Mouse (Mus musculus) G1E (cell line): ENCODE results near the gene Supt6. TPM values are rescaled to one million over a fixed set of nuclear protein-coding genes. Genes with fewer than 3 reads are reported as not detected.

Source experiments
- ATAC-seq: 2 replicates; pipeline ENCODE4 v1.8.0; 2016; ENCODE audit warnings: mild to moderate bottlenecking; ENCODE audit not compliant: insufficient number of reproducible peaks, poor library complexity, low FRiP score, severe bottlenecking; ENCODE audit errors: extremely low read depth
- DNase-seq: peaks from one replicate; pipeline ENCODE4 v3.0.0; 2012; ENCODE audit warnings: low spot score
- H3K27me3 ChIP-seq: 2 replicates; pipeline ENCODE4 v1.6.1; 2012; ENCODE audit warnings: mild to moderate bottlenecking, low read length, inconsistent platforms; ENCODE audit not compliant: insufficient read depth
- H3K36me3 ChIP-seq: replicated peaks from 2 replicates; pipeline ENCODE3; 2012; ENCODE audit warnings: mild to moderate bottlenecking, inconsistent platforms
- H3K4me1 ChIP-seq: 2 replicates; pipeline ENCODE4 v1.6.1; 2012; ENCODE audit warnings: low read depth, low read length, inconsistent platforms, mixed read lengths; ENCODE audit not compliant: insufficient read depth
- H3K4me3 ChIP-seq: 2 replicates; pipeline ENCODE4 v1.5.1; 2012; ENCODE audit warnings: low read depth, mild to moderate bottlenecking, inconsistent platforms, low read length, moderate library complexity, mixed read lengths
- H3K9me3 ChIP-seq: replicated peaks from 2 replicates; pipeline ENCODE4 v1.6.1; 2012; ENCODE audit warnings: inconsistent platforms
- CTCF ChIP-seq: IDR thresholded peaks from 2 replicates; pipeline ENCODE4 v1.5.1; 2012; ENCODE audit warnings: low read depth, low read length, inconsistent platforms, mixed read lengths
- GATA1 ChIP-seq: IDR thresholded peaks from 2 replicates; pipeline ENCODE4 v1.6.1; 2012; ENCODE audit warnings: borderline replicate concordance, low read length, inconsistent platforms, mixed read lengths
- GATA2 ChIP-seq: IDR thresholded peaks from 2 replicates; pipeline ENCODE4 v1.6.1; 2012; ENCODE audit warnings: low read depth, low read length, inconsistent platforms, borderline replicate concordance
- POLR2AphosphoS5 ChIP-seq: IDR thresholded peaks from 2 replicates; pipeline ENCODE4 v1.6.1; 2012; ENCODE audit warnings: low read depth, low read length, inconsistent platforms; ENCODE audit not compliant: insufficient replicate concordance
- TAL1 ChIP-seq: conservative IDR thresholded peaks from 2 replicates; pipeline ENCODE4 v1.6.1; 2012; ENCODE audit warnings: low read depth, low read length, inconsistent platforms, mixed read lengths
- polyA plus RNA-seq: library from polyadenylated mRNA; stranded (reverse); fragments of >175 nt; gene quantifications from 2 replicates; pipeline ENCODE4 v1.2.3, GENCODE M21; 2012
- total RNA-seq, 2 experiments: library from RNA; stranded (forward) in 1 of 2; stranded (reverse) in 1 of 2; fragments of 200-1000 nt in 1 of 2; fragments of >200 nt in 1 of 2; fragmentation: Nextera tagmentation in 1 of 2; gene quantifications; 2 replicates each; pipeline ENCODE4 v1.2.3; 2014 to 2017

The Supt6 gene
- total and polyA plus RNA-seq, 3 experiments: 44.9 to 129 (median 118) TPM

DNA sequence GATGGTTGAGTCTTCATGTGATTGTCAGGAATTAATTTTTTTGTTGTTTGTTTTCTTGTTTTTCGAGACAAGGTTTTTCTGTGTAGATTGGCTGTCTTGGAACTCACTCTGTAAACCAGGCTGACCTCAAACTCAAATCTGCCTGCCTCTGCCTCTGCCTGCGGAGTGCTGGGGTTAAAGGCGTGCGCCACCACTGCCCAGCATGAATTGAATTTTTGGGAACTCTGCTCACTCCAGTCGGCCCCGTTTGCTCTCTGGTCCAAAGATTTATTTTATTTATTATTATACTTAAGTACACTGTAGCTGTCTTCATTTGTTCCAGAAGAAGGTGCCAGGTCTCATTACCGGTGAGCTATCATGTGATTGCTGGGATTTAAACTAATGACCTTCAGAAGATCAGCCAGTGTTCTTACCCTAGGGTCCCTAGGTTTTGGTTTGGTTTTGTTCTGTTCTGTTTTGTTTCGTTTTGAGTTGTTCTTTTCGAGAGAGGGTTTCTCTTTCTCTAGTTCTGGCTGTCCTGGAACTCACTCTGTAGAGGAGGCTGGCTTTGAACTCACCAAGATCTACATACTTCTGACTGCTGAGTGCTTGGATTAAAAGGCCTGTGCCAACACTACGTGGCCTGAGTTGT lies 61.8 kb downstream of the Supt6 start:
- TF ChIP-seq CTCF: no peak
- TF ChIP-seq TAL1: no peak
- no peak for TF ChIP-seq GATA1
- TF ChIP-seq POLR2AphosphoS5: no peak
- no peak for TF ChIP-seq GATA2
- Histone ChIP-seq H3K9me3 (no peaks in the 10 kb centered on the region), H3K4me1 (peaks cover 49% of the 10 kb centered on the region), H3K27me3 (peaks cover 27% of the 10 kb centered on the region), H3K4me3 (peak overlapping the region; percentile 95), H3K36me3 (peaks cover 37% of the 10 kb centered on the region)
- no peak for DNase-seq
- ATAC-seq: no peak

DNA sequence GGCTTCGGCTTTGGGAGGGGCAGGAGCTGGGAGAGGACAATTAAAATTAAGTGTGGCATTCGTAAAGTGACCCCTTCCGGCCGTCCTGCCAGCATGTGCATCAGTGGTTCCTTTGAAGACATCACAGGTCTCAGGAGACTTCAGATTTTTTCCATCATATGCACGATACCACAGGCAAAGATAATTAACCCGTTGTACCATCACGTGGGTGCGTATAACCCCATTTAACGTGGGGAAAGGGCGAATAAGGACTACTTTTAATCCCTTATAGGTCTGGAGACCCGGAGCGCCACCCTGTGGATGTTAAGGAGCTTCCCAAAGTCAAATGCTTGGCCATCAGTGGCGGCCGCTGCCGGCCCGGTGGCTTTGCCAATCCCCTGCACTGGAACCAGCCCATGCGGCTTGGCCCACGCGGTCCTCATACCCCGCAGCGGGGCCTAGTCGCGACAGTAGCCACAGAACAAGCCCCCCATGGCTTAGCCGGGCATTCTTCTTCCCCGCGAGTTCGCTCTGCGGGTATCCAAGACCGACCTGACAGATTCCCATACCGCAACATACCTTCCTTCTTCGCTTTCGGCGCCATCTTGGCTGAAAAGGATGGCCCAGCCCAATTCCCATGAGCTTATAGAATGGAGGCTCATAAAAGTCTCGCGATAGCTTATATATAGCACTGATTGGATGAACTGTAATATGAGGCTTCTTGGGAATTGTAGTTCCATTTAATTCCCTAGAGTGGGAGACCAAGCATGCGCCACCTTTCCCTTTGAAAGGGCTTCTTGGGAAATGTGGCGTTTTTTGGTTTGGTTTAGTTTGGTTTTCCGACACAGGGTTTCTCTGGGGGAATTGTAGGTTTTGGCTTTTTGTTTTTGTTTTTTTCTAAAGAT lies 62.6 kb downstream of the Supt6 start, which contains the start of gene Rpl23a:
TSS of gene Rpl23a (minus strand) at position 624 of the 884 bp plus-strand sequence.
- TF ChIP-seq POLR2AphosphoS5 (no peak), CTCF (no peak)
- H3K27me3 ChIP-seq: peaks cover 20% of the 10 kb centered on the region
- H3K36me3 ChIP-seq: peaks cover 41% of the 10 kb centered on the region
- no peaks in the 10 kb centered on the region for H3K9me3 ChIP-seq
- peak; percentile 85 for ATAC-seq
- peak within 1 kb of the TSS; percentile 95 for H3K4me3 ChIP-seq
- DNase-seq: peak; percentile 90
- peaks cover 47% of the 10 kb centered on the region for H3K4me1 ChIP-seq

DNA sequence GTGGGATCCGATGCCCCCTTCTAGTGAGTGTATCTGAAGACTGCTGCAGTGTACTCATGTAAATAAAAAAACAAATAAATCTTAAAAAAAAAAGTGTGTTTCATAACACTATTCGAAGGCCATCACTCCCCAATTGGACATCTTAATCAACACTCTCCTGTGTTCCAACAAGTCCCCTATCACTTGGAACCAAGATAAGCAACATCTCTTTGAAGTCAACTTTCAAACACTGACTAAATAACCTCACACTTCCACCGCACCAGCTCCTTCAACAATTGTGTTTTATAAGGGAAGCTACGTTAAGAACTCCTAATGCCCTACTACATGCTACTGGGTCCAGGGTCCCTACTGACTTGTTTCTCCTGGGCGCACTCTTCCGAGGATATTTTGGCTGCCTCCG lies 63.3 kb downstream of the Supt6 start:
- peaks cover 53% of the 10 kb centered on the region for H3K4me1 ChIP-seq
- peaks cover 12% of the 10 kb centered on the region for H3K27me3 ChIP-seq
- no peaks in the 10 kb centered on the region for H3K9me3 ChIP-seq
- ATAC-seq: no peak
- peak overlapping the region; percentile 95 for H3K4me3 ChIP-seq
- peaks cover 41% of the 10 kb centered on the region for H3K36me3 ChIP-seq
- no peak for TF ChIP-seq POLR2AphosphoS5
- no peak for TF ChIP-seq GATA1
- TF ChIP-seq CTCF: no peak
- no peak for TF ChIP-seq TAL1
- no peak for TF ChIP-seq GATA2
- no peak for DNase-seq

- TF ChIP-seq GATA1: no peak
- no peak for TF ChIP-seq GATA2
- TF ChIP-seq POLR2AphosphoS5: no peak
- TF ChIP-seq TAL1: no peak
- no peak for TF ChIP-seq CTCF
- no peak for DNase-seq
- Histone ChIP-seq H3K4me1 (peaks cover 58% of the 10 kb centered on the region), H3K27me3 (peaks cover 7% of the 10 kb centered on the region), H3K36me3 (peaks cover 41% of the 10 kb centered on the region), H3K9me3 (no peaks in the 10 kb centered on the region), H3K4me3 (peak overlapping the region; percentile 95)
- ATAC-seq: no peak
Observed at GRCm38 (mm10) chr11:78181830-78182357, 63.9 kb downstream of the Supt6 start.

DNA sequence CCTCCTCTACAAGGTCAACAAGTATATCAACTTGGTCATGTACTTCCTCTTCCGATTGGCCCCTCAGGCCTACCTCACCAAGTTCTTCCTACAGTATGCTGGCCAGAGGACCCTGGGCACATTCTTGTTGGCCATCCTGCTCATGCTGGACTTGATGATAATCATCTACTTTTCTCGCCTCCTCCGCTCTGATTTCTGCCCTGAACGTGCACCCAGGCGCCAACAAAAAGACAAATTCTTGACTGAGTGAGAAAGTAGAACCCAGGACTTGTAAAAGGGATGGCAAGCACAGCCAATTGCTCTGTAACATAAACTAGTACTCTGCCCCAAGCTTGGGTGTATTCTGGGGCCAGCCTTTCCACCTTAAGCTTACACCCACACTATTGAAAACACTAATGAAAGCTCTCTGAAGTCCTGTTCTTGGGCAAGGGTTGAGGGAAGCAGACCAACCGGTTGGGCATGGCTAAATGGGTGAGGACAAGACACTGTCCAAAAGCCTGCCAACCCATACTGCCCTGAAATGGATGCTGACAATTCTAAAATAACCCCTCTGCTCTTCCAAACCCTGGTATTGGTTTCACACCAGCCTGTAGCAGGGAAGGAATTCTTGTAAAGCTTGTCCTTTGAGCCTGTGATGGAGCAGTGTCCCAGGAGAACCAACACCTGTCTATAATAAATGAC lies 65.6 kb downstream of the Supt6 start:
- peak overlapping the region; percentile 89 for H3K4me3 ChIP-seq
- DNase-seq: no peak
- no peak for ATAC-seq
- peaks cover 41% of the 10 kb centered on the region for H3K36me3 ChIP-seq
- H3K9me3 ChIP-seq: no peaks in the 10 kb centered on the region
- H3K4me1 ChIP-seq: peaks cover 69% of the 10 kb centered on the region
- TF ChIP-seq GATA1 (no peak), TAL1 (no peak), GATA2 (no peak), CTCF (no peak), POLR2AphosphoS5 (no peak)
- no peaks in the 10 kb centered on the region for H3K27me3 ChIP-seq

DNA sequence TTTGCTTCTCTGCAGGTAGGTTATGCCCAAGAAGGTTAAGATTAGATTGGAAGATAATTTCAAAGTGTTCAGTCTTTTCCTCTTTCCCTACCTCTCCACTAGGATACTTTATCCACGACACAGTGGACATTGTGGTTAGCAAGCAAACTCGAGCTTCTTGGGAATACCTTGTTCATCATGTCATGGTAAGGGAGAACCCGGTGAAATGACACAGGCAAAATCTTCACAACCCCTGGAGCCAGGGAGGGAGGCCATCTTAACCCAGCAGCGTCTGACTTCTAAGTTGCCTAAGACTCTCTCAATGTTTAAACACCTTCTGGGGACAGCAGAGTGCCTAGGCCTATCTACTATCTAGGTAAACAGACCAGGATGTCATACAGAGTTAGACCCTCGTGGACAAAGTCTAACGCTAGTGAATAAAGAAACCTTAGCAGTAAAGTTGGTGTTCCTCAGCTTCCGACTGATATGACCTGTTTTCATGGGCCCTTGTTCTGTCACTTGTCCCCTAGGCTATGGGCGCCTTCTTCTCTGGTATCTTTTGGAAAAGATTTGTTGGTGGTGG lies 66.3 kb downstream of the Supt6 start:
- DNase-seq: no peak
- Histone ChIP-seq H3K9me3 (no peaks in the 10 kb centered on the region), H3K4me3 (peak overlapping the region; percentile 89), H3K36me3 (peaks cover 43% of the 10 kb centered on the region), H3K27me3 (no peaks in the 10 kb centered on the region), H3K4me1 (peaks cover 73% of the 10 kb centered on the region)
- TF ChIP-seq GATA2: no peak
- no peak for TF ChIP-seq CTCF
- no peak for TF ChIP-seq TAL1
- TF ChIP-seq POLR2AphosphoS5: no peak
- TF ChIP-seq GATA1: no peak
- no peak for ATAC-seq
